Mouse (Mus musculus) ES-Bruce4 (cell line): ENCODE data around the gene Lins1. TPM values are rescaled to one million over a fixed set of nuclear protein-coding genes. Genes with fewer than 3 reads are reported as not detected.

ENCODE experiments used
- H3K27ac ChIP-seq: 2 replicates; pipeline ENCODE4 v1.5.1; 2012; ENCODE audit warnings: low read length, inconsistent platforms; ENCODE audit not compliant: insufficient read depth
- H3K27me3 ChIP-seq: 2 replicates; pipeline ENCODE4 v1.6.1; 2012; ENCODE audit warnings: mild to moderate bottlenecking, low read length, inconsistent platforms; ENCODE audit not compliant: control insufficient read depth, poor library complexity, insufficient read depth, severe bottlenecking
- H3K36me3 ChIP-seq: 2 replicates; pipeline ENCODE4 v1.6.1; 2012; ENCODE audit warnings: inconsistent platforms, mild to moderate bottlenecking, low read length, moderate library complexity; ENCODE audit not compliant: control insufficient read depth, poor library complexity, insufficient read depth, severe bottlenecking
- H3K4me1 ChIP-seq: one replicate; pipeline ENCODE4 v1.8.1; 2011; ENCODE audit warnings: low read length; ENCODE audit not compliant: control insufficient read depth, insufficient read depth
- H3K4me3 ChIP-seq: 2 replicates; pipeline ENCODE4 v1.5.1; 2011; ENCODE audit warnings: low read depth, mild to moderate bottlenecking, low read length
- H3K9ac ChIP-seq: 2 replicates; pipeline ENCODE4 v1.6.1; 2012; ENCODE audit warnings: low read depth, mild to moderate bottlenecking, inconsistent platforms; ENCODE audit not compliant: poor library complexity, severe bottlenecking
- H3K9me3 ChIP-seq: replicated peaks from 2 replicates; pipeline ENCODE4 v1.6.1; 2012; ENCODE audit warnings: mild to moderate bottlenecking, low read length, inconsistent platforms; ENCODE audit not compliant: control insufficient read depth, poor library complexity, insufficient read depth, severe bottlenecking
- CTCF ChIP-seq: IDR thresholded peaks from one replicate; pipeline ENCODE4 v1.8.1; 2011; ENCODE audit warnings: low read depth, low read length
- EP300 ChIP-seq: IDR thresholded peaks from 2 replicates; pipeline ENCODE4 v1.6.1; 2011; ENCODE audit warnings: low read depth, low read length; ENCODE audit not compliant: insufficient read depth
- POLR2A ChIP-seq: IDR thresholded peaks from one replicate; pipeline ENCODE4 v1.8.1; 2011; ENCODE audit warnings: low read length; ENCODE audit not compliant: insufficient read depth
- polyA plus RNA-seq: library from polyadenylated mRNA; stranded (reverse); fragments of >200 nt; gene quantifications from 2 replicates; pipeline ENCODE4 v1.2.4, GENCODE M21; 2011; ENCODE audit warnings: low read depth; ENCODE audit not compliant: missing spikeins, insufficient read depth, insufficient read length

Gene Lins1
- polyA plus RNA-seq, 1 experiment: 10.9 TPM

GRCm38 (mm10) chr7:66741412-66741811 lies 51.7 kb downstream of the Lins1 start:
- Histone ChIP-seq H3K4me1 (no peaks in the 10 kb centered on the region), H3K36me3 (no peaks in the 10 kb centered on the region), H3K9ac (no peak overlapping the region), H3K4me3 (no peak overlapping the region), H3K9me3 (no peaks in the 10 kb centered on the region), H3K27ac (no peak overlapping the region), H3K27me3 (no peaks in the 10 kb centered on the region)
- TF ChIP-seq CTCF (no peak), EP300 (no peak), POLR2A (no peak)

GRCm38 (mm10) chr7:66743377-66743781 lies 53.7 kb downstream of the Lins1 start, which contains the start of gene Cers3:
Gene Cers3 (plus strand): TSS chr7:66743504.
- Histone ChIP-seq H3K9me3 (no peaks in the 10 kb centered on the region), H3K27me3 (no peaks in the 10 kb centered on the region), H3K36me3 (no peaks in the 10 kb centered on the region), H3K9ac (no peak within 1 kb of the TSS), H3K4me3 (no peak within 1 kb of the TSS), H3K27ac (no peak within 1 kb of the TSS), H3K4me1 (no peaks in the 10 kb centered on the region)
- TF ChIP-seq CTCF (no peak), EP300 (no peak), POLR2A (no peak)

- Histone ChIP-seq H3K4me3 (no peak overlapping the region), H3K27me3 (no peaks in the 10 kb centered on the region), H3K4me1 (no peaks in the 10 kb centered on the region), H3K27ac (no peak overlapping the region), H3K36me3 (no peaks in the 10 kb centered on the region), H3K9me3 (no peaks in the 10 kb centered on the region), H3K9ac (no peak overlapping the region)
- TF ChIP-seq CTCF (no peak), POLR2A (no peak), EP300 (no peak)
These were observed 57.3 kb downstream of the Lins1 start for GRCm38 (mm10) chr7:66746972-66747371.

- Histone ChIP-seq H3K27me3 (no peaks in the 10 kb centered on the region), H3K27ac (no peak overlapping the region), H3K9ac (no peak overlapping the region), H3K4me3 (no peak overlapping the region), H3K4me1 (no peaks in the 10 kb centered on the region), H3K36me3 (no peaks in the 10 kb centered on the region), H3K9me3 (no peaks in the 10 kb centered on the region)
- TF ChIP-seq CTCF (no peak), EP300 (no peak), POLR2A (no peak)
These were observed 60.3 kb downstream of the Lins1 start for GRCm38 (mm10) chr7:66749998-66750397.

GRCm38 (mm10) chr7:66753816-66754215 lies 64.1 kb downstream of the Lins1 start:
- H3K27ac ChIP-seq: no peak overlapping the region
- H3K4me3 ChIP-seq: no peak overlapping the region
- H3K4me1 ChIP-seq: no peaks in the 10 kb centered on the region
- no peaks in the 10 kb centered on the region for H3K9me3 ChIP-seq
- no peak overlapping the region for H3K9ac ChIP-seq
- no peak for TF ChIP-seq POLR2A
- H3K36me3 ChIP-seq: no peaks in the 10 kb centered on the region
- no peaks in the 10 kb centered on the region for H3K27me3 ChIP-seq

- TF ChIP-seq CTCF (no peak), POLR2A (no peak), EP300 (no peak)
- no peak overlapping the region for H3K27ac ChIP-seq
- H3K4me3 ChIP-seq: no peak overlapping the region
- H3K4me1 ChIP-seq: no peaks in the 10 kb centered on the region
- no peak overlapping the region for H3K9ac ChIP-seq
- H3K27me3 ChIP-seq: no peaks in the 10 kb centered on the region
- H3K9me3 ChIP-seq: no peaks in the 10 kb centered on the region
- H3K36me3 ChIP-seq: no peaks in the 10 kb centered on the region
These were observed 65.9 kb downstream of the Lins1 start for GRCm38 (mm10) chr7:66755611-66756010.

Other genes starting within 250 kb of the Lins1 start
- 19.1 and 22.0 TPM in 2 replicates for gene Asb7, start 293 bp upstream of the Lins1 start, polyA plus RNA-seq
- 0.73 and 0.75 TPM in 2 replicates for gene Cers3, start 53.6 kb downstream of the Lins1 start, polyA plus RNA-seq
- 0.55 and 1.1 TPM in 2 replicates for gene Adamts17, start 149.8 kb downstream of the Lins1 start, polyA plus RNA-seq